Comparison of ENCODE assay signal across 23 mouse cellular contexts in the genomic region with DNA sequence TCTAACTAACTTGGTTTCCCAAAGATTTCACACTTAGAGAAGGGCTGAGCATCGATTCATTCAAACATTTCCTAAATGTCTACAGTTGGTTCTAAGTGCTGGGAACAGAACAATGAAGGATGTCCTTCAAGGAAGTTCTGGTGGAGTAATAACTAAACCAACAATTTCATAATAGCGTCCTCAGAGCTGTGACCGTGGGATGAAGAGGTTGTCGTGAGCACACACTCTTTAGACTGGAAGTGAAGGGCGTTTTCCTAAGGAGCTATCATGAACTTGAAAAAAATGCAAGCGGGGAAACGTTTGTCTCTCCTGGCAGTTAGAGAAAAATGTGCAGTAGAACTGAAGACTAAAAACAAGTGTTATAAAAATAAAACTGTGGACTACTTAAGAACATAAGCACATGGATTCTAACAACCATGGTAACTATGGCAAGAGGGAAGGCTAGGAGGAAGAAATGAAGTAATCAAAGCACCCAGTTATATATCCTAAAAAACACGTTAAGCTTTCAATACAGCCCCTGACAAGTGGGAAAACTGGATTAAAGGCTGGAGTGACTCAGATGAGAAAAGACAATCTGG. TPM values are rescaled to one million over a fixed set of nuclear protein-coding genes. Genes with fewer than 3 reads are reported as not detected.
DNase-seq lines count a peak whose midpoint lies in the region; ATAC-seq and TF ChIP-seq lines count a peak whose summit lies in the region.
"Had no signal": no experiment of that assay in that cellular context is flagged by ENCODE, and none has a peak within 500 bp of the region (broad histone marks: within the 10 kb centered on the region; RNA-seq: fewer than 3 reads in every experiment).

No protein-coding gene starts in this region.

- 61% methylated on average over 8 of the region's 8 CpGs for WGBS in lung, postnatal 0 days
- WGBS in lung, adult 2 months, result 50% methylated on average over 8 of the region's 8 CpGs

- H3K4me2 ChIP-seq in lung, postnatal 0 days (replicated peaks; ENCODE audit: low read depth, low read length), result no peak overlapping the region
- H3K4me2 ChIP-seq: forebrain, embryonic 13.5 days; heart, embryonic 13.5 days; hindbrain, embryonic 14.5 days had no signal

- no peak for DNase-seq in frontal cortex, postnatal 25 days (ENCODE audit: low spot score in 2 of 2)
- peak; percentile 89 for DNase-seq in lung, postnatal 0 days (ENCODE audit: low spot score)
- DNase-seq in lung, adult 2 months, result no peak
- peak; percentile 23 for DNase-seq in brain, adult 2 months (ENCODE audit: low read depth, low spot score)
- DNase-seq in layer of hippocampus, adult 18-20 months (ENCODE audit: low spot score in 2 of 2), result no peak
- DNase-seq: adrenal gland, adult 8-10 months; adrenal gland, postnatal 25 days; cerebellum, adult 18-20 months; cerebellum, adult 9-10 months; cerebellum, postnatal 14 days; gastrocnemius, postnatal 25 days; heart, adult 2 months; heart, postnatal 14 days; heart, postnatal 4 days had no signal

- H3K9ac ChIP-seq in lung, postnatal 0 days (replicated peaks; ENCODE audit: low read depth), result no peak overlapping the region
- H3K9ac ChIP-seq: forebrain, embryonic 13.5 days; heart, embryonic 13.5 days; hindbrain, embryonic 14.5 days had no signal

- ATAC-seq in frontal cortex, adult (ENCODE audit: low TSS enrichment), result peak; percentile 91
- ATAC-seq in lung, postnatal 0 days, result peak; percentile 94
- ATAC-seq: activated CD4-positive, CD25-positive, alpha-beta regulatory T cell, adult 4 months; forebrain, embryonic 13.5 days; forebrain, embryonic 16.5 days; hindbrain, postnatal 0 days had no signal

- no peak overlapping the region for H3K4me3 ChIP-seq in lung, postnatal 0 days (ENCODE audit: low read depth, low read length)
- no peak overlapping the region for H3K4me3 ChIP-seq in lung, adult 2 months (replicated peaks; ENCODE audit: extremely low read depth, low read depth, low read length)
- H3K4me3 ChIP-seq: forebrain, embryonic 10.5 days; forebrain, embryonic 13.5 days; heart, adult 2 months; heart, embryonic 10.5 days; heart, embryonic 13.5 days had no signal

- no peaks in the 10 kb centered on the region for H3K27me3 ChIP-seq in lung, postnatal 0 days (replicated peaks; ENCODE audit: insufficient read depth, low read length)
- H3K27me3 ChIP-seq: forebrain, embryonic 13.5 days; heart, embryonic 13.5 days had no signal

- no peak overlapping the region for H3K27ac ChIP-seq in lung, postnatal 0 days (ENCODE audit: low read length)
- H3K27ac ChIP-seq: forebrain, embryonic 10.5 days; forebrain, embryonic 13.5 days; heart, adult 2 months; heart, embryonic 10.5 days; heart, embryonic 13.5 days; hindbrain, embryonic 14.5 days; hindbrain, postnatal 0 days had no signal

- H3K9me3 ChIP-seq in lung, postnatal 0 days (ENCODE audit: low read length), result no peaks in the 10 kb centered on the region
- H3K9me3 ChIP-seq: forebrain, embryonic 10.5 days; forebrain, embryonic 13.5 days; heart, embryonic 10.5 days; heart, embryonic 13.5 days had no signal

- peak; percentile 88 for TF ChIP-seq EP300 in lung, postnatal 0 days (IDR thresholded peaks at IDR 0.05)

- TF ChIP-seq POLR2A in lung, adult 2 months (IDR thresholded peaks at IDR 0.05; ENCODE audit: borderline replicate concordance, extremely low read depth, low read depth, low read length), result no peak

- no peaks in the 10 kb centered on the region for H3K4me1 ChIP-seq in lung, postnatal 0 days (ENCODE audit: insufficient read depth, low read depth, low read length)
- H3K4me1 ChIP-seq in lung, adult 2 months (ENCODE audit: control insufficient read depth, insufficient read depth, low read length), result peaks cover 2% of the 10 kb centered on the region; the same call in 1 of the 2 replicates
- H3K4me1 ChIP-seq: forebrain, embryonic 10.5 days; forebrain, embryonic 13.5 days; heart, embryonic 10.5 days; heart, embryonic 13.5 days had no signal

- no peak for TF ChIP-seq CTCF in lung, postnatal 0 days (IDR thresholded peaks at IDR 0.05)
- TF ChIP-seq CTCF in lung, adult 2 months (IDR thresholded peaks at IDR 0.05; ENCODE audit: insufficient read depth, low read length), result no peak

- 0 out of 2 replicates have a peak, but pooled peaks cover 8% of the 10 kb centered on the region for H3K36me3 ChIP-seq in lung, postnatal 0 days (ENCODE audit: insufficient read depth, low read length)

RNA-seq across cellular contexts. Expression of gene Dmtf1, which starts 12.2 kb away (rescaled TPM):
- 33.3 and 37.7 TPM in 2 replicates for polyA plus RNA-seq in lung, postnatal 0 days (2015; fragmentation: Nextera tagmentation; extraction: Ambion mirVana)
- polyA plus RNA-seq in lung, adult 2 months (2012; rRNA removed), result 8.4 and 14.0 TPM in 2 replicates
- total RNA-seq in layer of hippocampus, adult 18-20 months (2021), result 10 to 100 TPM; 49.0 to 50.2 TPM

RNA-seq across cellular contexts. Expression of gene Tmem243, which starts 48.9 kb away (rescaled TPM):
- 407 and 422 TPM in 2 replicates for polyA plus RNA-seq in lung, postnatal 0 days (2015; fragmentation: Nextera tagmentation; extraction: Ambion mirVana)
- 101 and 102 TPM in 2 replicates for polyA plus RNA-seq in lung, adult 2 months (2012; rRNA removed)
- total RNA-seq in layer of hippocampus, adult 18-20 months (2021), result 10 to 100 TPM in 1 of 2 experiments, 1 to 10 TPM in 1; 9.9 to 11.7 TPM

Comparison
In these comparisons a context has a peak if more than half of its experiments do, and no peak if none do; other contexts are left out.
1. DNase-seq: peak in lung, postnatal 0 days (single experiment) and brain, adult 2 months (single experiment); none in frontal cortex, postnatal 25 days (0 of 2), lung, adult 2 months (single experiment) and layer of hippocampus, adult 18-20 months (0 of 2).